Mouse (Mus musculus) frontal cortex, adult 2 months (tissue): ENCODE results near the gene C1ra. TPM values are rescaled to one million over a fixed set of nuclear protein-coding genes. Genes with fewer than 3 reads are reported as not detected.
"Not testable (repeated sequence)": the region's sequence is repeated elsewhere in the genome, so short reads cannot be mapped to it uniquely, and the experiment has no call there.

ENCODE experiments used
- DNase-seq, 2 experiments: peaks; one replicate each; pipeline ENCODE4 v3.0.0; 2022; ENCODE audit warnings: low spot score in 1 of 2; ENCODE audit errors: extremely low spot score in 1 of 2
- polyA plus RNA-seq: library from polyadenylated mRNA; depleted of rRNA; stranded (reverse); fragments of >200 nt; gene quantifications from 2 replicates; pipeline ENCODE4 v1.2.3, GENCODE M21; 2012; rRNA removed

The C1ra gene
- polyA plus RNA-seq, 1 experiment, result 1.1 TPM

- not testable (repeated sequence) for DNase-seq
Measured at GRCm38 (mm10) chr6:124541176-124541575, 29.0 kb downstream of the C1ra start.

- DNase-seq, result peak in 1 of 2 experiments; percentile 78
Measured at GRCm38 (mm10) chr6:124542284-124542683, 30.1 kb downstream of the C1ra start, which contains the start of gene C1s1. Gene C1s1 (minus strand): TSS chr6:124542359.

DNA sequence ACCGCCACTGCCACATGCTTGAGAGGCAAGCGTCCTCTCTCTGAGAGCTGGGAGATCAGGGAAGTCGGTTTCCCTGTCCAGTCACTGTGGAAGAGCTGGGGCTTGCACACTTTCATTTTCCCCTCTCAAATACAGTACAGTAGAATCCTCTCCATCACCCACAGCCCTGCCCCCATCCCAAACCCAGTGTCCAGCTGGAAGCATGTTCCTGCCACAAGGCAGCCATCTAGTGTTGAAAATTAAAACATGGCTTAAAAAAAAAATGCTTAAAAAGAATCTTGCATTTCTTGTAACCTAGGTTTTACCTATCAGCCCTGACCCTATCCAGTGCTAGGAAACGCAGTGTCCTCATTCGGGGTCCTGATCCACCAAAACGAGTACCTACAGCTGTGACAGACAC, 32.3 kb downstream of the C1ra start:
- DNase-seq, result peak in 1 of 2 experiments; percentile 12

GRCm38 (mm10) chr6:124545425-124545824, 33.2 kb downstream of the C1ra start:
- DNase-seq, result no peak

DNA sequence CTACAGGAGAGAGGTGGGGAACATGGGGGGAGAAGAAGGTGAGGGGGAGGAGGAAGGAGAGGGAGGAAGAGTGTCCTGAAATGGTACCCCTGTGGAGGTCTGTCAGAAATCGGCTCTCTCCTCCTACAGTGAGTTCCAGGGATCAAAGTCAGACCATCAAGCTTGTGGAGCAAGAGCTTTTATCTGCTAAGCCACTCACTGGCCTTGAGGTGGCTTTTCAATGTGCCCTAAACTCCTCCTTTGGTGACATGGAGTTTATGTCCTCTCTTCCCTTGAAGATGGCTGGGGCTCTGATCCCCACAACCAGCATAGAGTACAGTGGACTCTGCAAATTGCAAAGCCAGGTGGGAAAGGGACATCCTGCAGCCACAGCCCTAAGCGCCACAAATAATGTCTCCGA, 35.8 kb downstream of the C1ra start:
- DNase-seq, result not testable (repeated sequence)

DNA sequence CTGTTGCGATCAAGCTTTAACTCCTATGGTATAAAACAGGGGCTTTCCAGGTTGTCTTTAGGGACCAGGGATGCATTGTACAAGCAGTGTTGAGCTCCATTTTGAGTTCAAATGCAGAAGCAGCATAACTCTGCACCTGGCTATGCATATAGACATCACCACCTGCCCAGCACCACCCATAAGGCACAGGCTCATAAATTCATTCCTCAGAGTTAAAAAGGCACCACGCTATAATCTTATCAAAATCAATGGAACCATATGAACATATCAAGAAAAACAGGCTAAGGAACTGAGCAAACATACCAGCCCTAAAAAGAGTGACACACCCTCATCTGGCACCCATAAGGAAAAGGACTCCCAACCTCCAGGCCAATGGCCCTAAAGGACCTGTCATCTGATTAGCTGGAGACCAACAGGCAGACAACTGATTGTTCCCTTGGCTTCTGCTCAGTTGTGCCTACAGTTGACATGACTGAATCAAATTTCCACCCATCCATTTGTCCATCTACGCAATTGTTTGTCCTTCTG, 36.9 kb downstream of the C1ra start:
- DNase-seq, result no peak

- no peak for DNase-seq
Measured at GRCm38 (mm10) chr6:124552766-124553165, 40.6 kb downstream of the C1ra start.

DNA sequence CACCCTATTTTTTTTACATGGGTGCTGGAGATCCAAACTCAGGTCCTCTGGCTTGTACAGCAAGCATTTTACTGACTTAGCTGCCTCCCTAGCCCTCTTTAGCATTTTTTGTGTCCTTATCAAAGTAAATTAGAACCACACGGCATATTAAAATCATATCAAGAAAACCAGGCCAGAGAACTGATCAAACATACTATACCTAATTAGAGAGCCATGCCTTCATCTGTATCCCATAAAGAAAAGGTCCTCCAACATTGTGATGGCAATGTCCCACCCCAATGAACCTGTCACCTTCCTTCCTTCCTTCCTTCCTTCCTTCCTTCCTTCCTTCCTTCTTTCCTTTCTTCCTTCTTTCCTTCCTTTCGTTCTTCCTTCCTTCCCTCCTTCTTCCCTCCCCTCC, 43.8 kb downstream of the C1ra start:
- DNase-seq, result not testable (repeated sequence)

DNA sequence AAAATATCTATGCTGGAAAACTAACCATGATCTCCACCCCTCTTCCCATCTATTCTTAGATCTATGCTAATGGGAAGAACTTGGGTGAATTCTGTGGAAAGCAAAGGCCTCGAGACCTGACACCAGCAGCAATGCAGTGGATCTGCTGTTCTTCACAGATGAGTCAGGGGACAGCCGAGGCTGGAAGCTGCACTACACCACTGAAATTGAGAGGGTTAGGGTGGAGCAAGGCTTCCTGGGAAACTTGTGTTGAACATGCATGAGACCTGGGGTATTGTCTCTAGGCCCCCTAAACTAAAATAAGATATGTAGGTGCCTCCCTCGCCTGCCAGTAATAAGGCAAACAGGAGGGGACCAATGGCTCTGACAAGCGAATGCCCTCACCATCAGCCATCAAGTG, 49.0 kb downstream of the C1ra start:
- DNase-seq, result not testable (repeated sequence)

DNA sequence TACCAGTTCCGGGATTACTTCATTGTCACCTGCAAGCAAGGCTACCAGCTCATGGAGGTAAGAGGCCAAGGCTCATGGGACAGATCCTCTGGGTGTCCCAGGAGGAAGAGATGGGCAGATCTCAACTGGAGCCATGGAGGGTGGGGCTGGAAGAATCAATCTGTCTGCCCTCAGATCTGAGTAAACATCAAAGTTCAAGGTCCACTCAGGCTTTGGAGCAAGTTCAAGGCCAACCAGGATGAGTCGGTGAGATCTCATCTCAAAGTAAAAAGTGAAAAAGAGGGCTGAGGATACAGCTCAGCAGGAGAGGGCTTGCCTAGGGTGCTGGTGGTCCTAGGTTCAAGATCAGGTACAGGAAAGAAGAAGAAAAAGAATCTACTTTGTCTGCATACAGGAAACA, 49.4 kb downstream of the C1ra start:
- DNase-seq, result not testable (repeated sequence)

- DNase-seq, result peak; percentile 22 to 82
Measured at GRCm38 (mm10) chr6:124570026-124570425, 57.8 kb downstream of the C1ra start, which contains the start of gene C1rb. Gene C1rb (plus strand): TSS chr6:124570294.

Other genes starting within 250 kb of the C1ra start
- gene Cd163, start 207.7 kb upstream of the C1ra start, polyA plus RNA-seq, result 0.42 and 0.58 TPM in 2 replicates
- gene Pex5, start 97.3 kb upstream of the C1ra start, polyA plus RNA-seq, result 55.4 and 62.0 TPM in 2 replicates
- 202 and 206 TPM in 2 replicates for gene Clstn3, start 47.6 kb upstream of the C1ra start, polyA plus RNA-seq
- gene C1rl, start 19.3 kb upstream of the C1ra start, polyA plus RNA-seq, result 0.19 and 0.36 TPM in 2 replicates
- gene C1s1, start 30.0 kb downstream of the C1ra start, polyA plus RNA-seq, result 1.6 and 2.3 TPM in 2 replicates
- not detected in 2 replicates for gene C1rb, start 57.9 kb downstream of the C1ra start, polyA plus RNA-seq
- 0.59 and 0.62 TPM in 2 replicates for gene C1s2, start 123.7 kb downstream of the C1ra start, polyA plus RNA-seq
- 43.0 and 45.9 TPM in 2 replicates for gene Lpcat3, start 150.6 kb downstream of the C1ra start, polyA plus RNA-seq
- gene Emg1, start 199.8 kb downstream of the C1ra start, polyA plus RNA-seq, result 62.4 and 68.0 TPM in 2 replicates
- 107 and 108 TPM in 2 replicates for gene Phb2, start 199.9 kb downstream of the C1ra start, polyA plus RNA-seq
- gene Ptpn6, start 226.3 kb downstream of the C1ra start, polyA plus RNA-seq, result 5.1 and 7.1 TPM in 2 replicates
- gene Grcc10, start 229.0 kb downstream of the C1ra start, polyA plus RNA-seq, result 383 and 401 TPM in 2 replicates
- gene Gm45234, start 243.6 kb downstream of the C1ra start, polyA plus RNA-seq, result not detected in 2 replicates
- gene Atn1, start 244.1 kb downstream of the C1ra start, polyA plus RNA-seq, result 75.6 and 84.2 TPM in 2 replicates